Mouse (Mus musculus) lung, postnatal 10 days (tissue): ENCODE data around the gene Ankrd63.
"Not testable (repeated sequence)": the region's sequence is repeated elsewhere in the genome, so short reads cannot be mapped to it uniquely, and the experiment has no call there.

Experiments used
- DNase-seq: peaks from one replicate; pipeline ENCODE4 v3.0.0; 2021

Gene Ankrd63

DNA sequence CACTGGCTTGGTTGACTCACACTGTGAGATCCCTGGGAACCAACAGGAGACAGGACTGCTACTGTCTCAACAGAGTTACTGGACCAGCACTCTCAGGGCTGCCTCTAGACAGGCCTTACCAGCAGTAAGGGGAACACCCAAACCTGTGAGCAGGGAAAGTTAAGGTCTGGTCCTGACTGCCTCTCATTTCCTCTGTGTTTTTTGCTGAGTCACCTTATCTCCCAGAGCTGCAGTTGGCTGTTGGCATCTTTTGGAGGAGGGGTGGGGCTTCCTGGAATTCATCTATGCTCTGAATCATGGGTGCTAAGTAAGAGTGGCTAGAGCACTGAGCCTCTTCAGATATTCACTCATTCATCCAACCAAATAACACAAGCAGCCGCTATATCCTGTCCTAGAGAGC is 44.7 kb downstream of the Ankrd63 start:
- peak; percentile 84 for DNase-seq

DNA sequence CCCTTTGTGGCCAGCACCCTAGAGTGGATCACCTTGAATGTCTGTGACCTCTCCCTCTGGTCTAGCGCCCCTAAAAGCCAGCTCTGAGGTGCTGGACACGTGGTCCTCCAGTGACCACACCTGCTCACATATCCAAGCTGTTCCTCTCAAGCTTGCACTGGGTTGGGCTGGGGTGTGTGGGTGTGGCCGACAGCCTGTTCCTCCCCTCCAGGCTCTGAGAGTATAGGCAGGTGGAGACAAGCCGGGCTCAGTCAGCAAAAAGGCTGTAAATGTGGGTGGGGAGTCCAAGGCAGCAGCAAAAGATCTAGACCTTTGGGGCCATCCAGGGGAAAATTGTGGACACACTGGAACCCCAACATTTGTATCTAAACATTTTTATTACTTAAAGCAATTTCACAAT is 45.3 kb downstream of the Ankrd63 start:
- peak; percentile 40 for DNase-seq

DNA sequence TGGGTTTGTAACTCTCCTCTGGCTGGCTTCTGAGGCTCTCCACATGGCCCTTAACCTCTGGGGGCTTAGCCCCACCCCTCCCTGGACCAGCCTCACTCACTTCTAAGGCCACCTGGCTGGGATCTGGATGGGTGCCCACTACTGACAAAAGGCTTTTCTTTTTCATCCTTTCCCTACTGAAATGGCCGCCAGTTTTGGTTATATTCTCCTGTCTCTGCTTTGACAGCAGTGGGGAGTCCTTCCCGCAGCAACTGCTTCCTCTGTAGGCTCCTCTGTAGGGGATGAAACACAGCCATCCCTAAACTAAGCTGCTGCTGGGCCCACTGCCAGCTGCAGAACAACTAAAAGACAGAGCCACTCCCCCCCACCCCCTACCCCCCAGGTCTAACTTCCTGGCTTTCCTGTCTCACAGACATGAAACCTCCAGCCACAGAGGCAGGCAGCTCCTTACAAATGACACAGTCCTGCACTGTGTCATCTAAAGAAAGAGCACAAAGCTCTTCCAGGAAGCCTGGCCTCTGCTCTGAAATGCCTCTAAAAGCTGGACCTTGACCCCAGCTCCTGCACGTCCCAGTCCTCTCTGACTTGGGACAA is 47.0 kb downstream of the Ankrd63 start:
- no peak for DNase-seq

DNA sequence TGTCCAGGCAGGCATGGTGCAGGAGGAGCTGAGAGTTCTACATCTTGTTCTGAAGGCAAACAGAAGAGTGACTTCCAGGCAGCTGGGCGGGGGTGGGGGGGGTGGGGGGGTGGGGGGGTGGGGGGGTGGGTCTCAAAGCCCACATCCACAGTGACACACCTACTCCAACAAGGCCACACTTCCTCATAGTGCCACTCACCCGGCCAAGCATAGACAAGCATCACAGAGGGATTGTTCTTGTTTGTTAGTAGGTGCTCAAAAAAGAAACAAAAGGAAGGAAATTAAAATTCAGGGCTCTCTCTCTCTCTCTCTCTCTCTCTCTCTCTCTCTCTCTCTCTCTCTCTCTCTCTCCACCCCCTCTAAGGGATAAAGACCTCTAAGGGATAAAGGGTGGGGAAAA is 53.1 kb downstream of the Ankrd63 start:
- DNase-seq, result not testable (repeated sequence)
